Mouse (Mus musculus): ENCODE results near the gene Bloc1s4. TPM values are rescaled to one million over a fixed set of nuclear protein-coding genes. Genes with fewer than 3 reads are reported as not detected.

The Bloc1s4 gene
- polyA plus RNA-seq, 1 experiment from 2014 or later: 26.8 TPM

DNA sequence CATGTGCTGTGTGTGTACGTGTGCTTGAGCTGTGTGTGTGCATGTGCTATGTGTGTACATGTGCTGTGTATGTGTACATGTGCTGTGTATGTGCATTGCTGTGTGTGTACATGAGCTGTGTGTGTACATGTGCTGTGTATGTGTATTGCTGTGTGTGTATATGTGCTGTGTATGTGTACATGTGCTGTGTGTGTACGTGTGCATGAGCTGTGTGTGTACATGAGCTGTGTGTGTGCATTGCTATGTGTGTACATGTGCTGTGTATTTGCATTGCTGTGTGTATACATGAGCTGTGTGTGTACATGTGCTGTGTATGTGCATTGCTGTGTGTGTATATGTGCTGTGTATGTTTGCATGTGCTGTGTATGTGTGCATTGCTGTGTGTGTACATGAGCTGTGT lies 31.1 kb upstream of the Bloc1s4 start:
- TF ChIP-seq CTCF (IDR thresholded peaks at IDR 0.05): no peak
- TF ChIP-seq EP300 (IDR thresholded peaks at IDR 0.05): no peak
- Histone ChIP-seq H3K4me3 (ENCODE audit: low read depth, low read length) (no peak overlapping the region), H3K4me2 (replicated peaks; ENCODE audit: low read depth, low read length) (no peak overlapping the region), H3K36me3 (ENCODE audit: insufficient read depth, low read length) (no peaks in the 10 kb centered on the region), H3K27ac (ENCODE audit: low read length) (no peak overlapping the region), H3K9me3 (ENCODE audit: low read length) (peaks cover 4% of the 10 kb centered on the region; the same call in 1 of the 2 replicates), H3K4me1 (ENCODE audit: insufficient read depth, low read depth, low read length) (no peaks in the 10 kb centered on the region), H3K27me3 (replicated peaks; ENCODE audit: insufficient read depth, low read length) (no peaks in the 10 kb centered on the region), H3K9ac (replicated peaks; ENCODE audit: low read depth) (no peak overlapping the region)
- no peak for DNase-seq (ENCODE audit: low spot score)
- WGBS: 83% methylated on average over 2 of the region's 2 CpGs
- no peak for ATAC-seq

DNA sequence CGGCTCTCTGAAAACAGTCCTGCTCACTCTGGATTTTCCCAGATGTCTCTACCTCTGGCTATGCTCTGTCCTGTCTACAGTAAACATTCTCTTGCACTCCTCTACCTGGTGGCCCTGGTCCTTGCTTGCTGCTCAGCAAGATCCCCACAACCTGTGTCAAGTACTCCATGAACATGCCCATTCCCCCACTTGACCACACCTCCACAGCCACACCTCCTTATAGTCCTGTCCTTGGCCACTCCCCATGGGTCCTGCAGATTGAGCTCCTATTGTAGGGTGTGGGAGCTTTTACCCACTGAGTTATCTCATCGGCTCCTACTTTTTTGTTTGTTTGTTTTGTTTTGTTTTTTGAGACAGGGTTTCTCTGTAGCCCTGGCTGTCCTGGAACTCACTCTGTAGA lies 30.5 kb upstream of the Bloc1s4 start:
- Histone ChIP-seq H3K9me3 (ENCODE audit: low read length) (peaks cover 4% of the 10 kb centered on the region; the same call in 1 of the 2 replicates), H3K4me1 (ENCODE audit: insufficient read depth, low read depth, low read length) (no peaks in the 10 kb centered on the region), H3K4me2 (replicated peaks; ENCODE audit: low read depth, low read length) (no peak overlapping the region), H3K36me3 (ENCODE audit: insufficient read depth, low read length) (no peaks in the 10 kb centered on the region), H3K9ac (replicated peaks; ENCODE audit: low read depth) (no peak overlapping the region), H3K4me3 (ENCODE audit: low read depth, low read length) (no peak overlapping the region), H3K27me3 (replicated peaks; ENCODE audit: insufficient read depth, low read length) (no peaks in the 10 kb centered on the region), H3K27ac (ENCODE audit: low read length) (no peak overlapping the region)
- 91% methylated on average over 1 of the region's 2 CpGs for WGBS
- TF ChIP-seq EP300 (IDR thresholded peaks at IDR 0.05) (no peak), CTCF (IDR thresholded peaks at IDR 0.05) (no peak)
- ATAC-seq (no peak), DNase-seq (ENCODE audit: low spot score) (no peak)

DNA sequence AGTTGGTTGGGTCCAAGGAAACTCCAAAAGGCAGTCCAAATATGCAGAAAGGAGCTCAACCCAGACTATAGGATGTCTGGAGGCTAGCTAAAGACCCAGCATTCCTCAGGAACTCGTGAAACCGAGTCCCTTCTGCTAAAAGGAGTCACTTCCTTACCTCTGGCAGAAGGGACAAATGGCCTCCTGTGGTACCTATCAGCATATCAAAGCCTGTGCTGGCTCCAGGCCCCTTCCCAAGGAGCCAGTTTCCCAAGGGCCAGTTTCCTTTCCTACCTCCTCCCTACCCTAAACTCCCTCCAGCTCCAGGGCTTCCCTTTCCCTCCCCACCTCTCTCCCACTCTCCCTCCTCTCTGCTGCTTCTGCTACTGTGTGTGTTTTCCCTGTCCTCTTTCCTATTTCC lies 28.7 kb upstream of the Bloc1s4 start:
- H3K36me3 ChIP-seq (ENCODE audit: insufficient read depth, low read length): no peaks in the 10 kb centered on the region
- no peak overlapping the region for H3K9ac ChIP-seq (replicated peaks; ENCODE audit: low read depth)
- no peak overlapping the region for H3K4me2 ChIP-seq (replicated peaks; ENCODE audit: low read depth, low read length)
- H3K27me3 ChIP-seq (replicated peaks; ENCODE audit: insufficient read depth, low read length): no peaks in the 10 kb centered on the region
- H3K4me3 ChIP-seq (ENCODE audit: low read depth, low read length): no peak overlapping the region
- peaks cover 4% of the 10 kb centered on the region; the same call in 1 of the 2 replicates for H3K9me3 ChIP-seq (ENCODE audit: low read length)
- ATAC-seq (no peak), DNase-seq (ENCODE audit: low spot score) (no peak)
- TF ChIP-seq EP300 (IDR thresholded peaks at IDR 0.05): no peak
- WGBS: 19% methylated on average over 2 of the region's 2 CpGs
- H3K27ac ChIP-seq (ENCODE audit: low read length): no peak overlapping the region
- no peaks in the 10 kb centered on the region for H3K4me1 ChIP-seq (ENCODE audit: insufficient read depth, low read depth, low read length)

DNA sequence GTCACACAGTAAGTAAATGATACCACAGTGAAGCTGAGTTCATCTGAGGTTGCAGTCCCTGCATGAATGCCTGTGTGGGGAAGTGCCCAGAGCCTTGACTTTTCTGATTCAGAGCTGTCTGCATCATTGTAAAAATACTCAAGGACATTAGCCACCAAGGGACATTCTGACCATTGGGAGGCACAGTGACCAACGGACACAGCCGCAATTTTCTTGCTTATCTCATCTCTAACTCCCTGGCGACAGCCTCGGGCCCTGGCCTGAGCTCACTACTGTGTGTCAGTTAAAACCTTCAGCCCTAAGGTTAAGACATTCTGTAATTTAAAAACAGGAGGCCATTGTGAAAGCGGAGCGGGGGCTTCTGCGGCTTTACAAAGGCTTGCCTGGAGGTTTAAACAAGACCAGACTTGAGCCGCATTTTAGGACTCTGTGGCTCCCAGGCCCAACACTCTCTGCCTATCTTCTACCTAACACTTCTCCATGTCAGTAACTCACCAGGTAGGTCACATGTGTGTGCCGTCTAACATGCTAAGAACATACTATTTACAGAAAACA lies 27.6 kb upstream of the Bloc1s4 start:
- Histone ChIP-seq H3K4me3 (ENCODE audit: low read depth, low read length) (no peak overlapping the region), H3K9me3 (ENCODE audit: low read length) (peaks cover 4% of the 10 kb centered on the region; the same call in 1 of the 2 replicates), H3K9ac (replicated peaks; ENCODE audit: low read depth) (no peak overlapping the region), H3K4me2 (replicated peaks; ENCODE audit: low read depth, low read length) (no peak overlapping the region), H3K27me3 (replicated peaks; ENCODE audit: insufficient read depth, low read length) (no peaks in the 10 kb centered on the region), H3K4me1 (ENCODE audit: insufficient read depth, low read depth, low read length) (no peaks in the 10 kb centered on the region), H3K36me3 (ENCODE audit: insufficient read depth, low read length) (no peaks in the 10 kb centered on the region), H3K27ac (ENCODE audit: low read length) (no peak overlapping the region)
- no peak for DNase-seq (ENCODE audit: low spot score)
- WGBS: 39% methylated on average over 9 of the region's 9 CpGs
- no peak for TF ChIP-seq CTCF (IDR thresholded peaks at IDR 0.05)
- TF ChIP-seq EP300 (IDR thresholded peaks at IDR 0.05): no peak
- ATAC-seq: no peak

DNA sequence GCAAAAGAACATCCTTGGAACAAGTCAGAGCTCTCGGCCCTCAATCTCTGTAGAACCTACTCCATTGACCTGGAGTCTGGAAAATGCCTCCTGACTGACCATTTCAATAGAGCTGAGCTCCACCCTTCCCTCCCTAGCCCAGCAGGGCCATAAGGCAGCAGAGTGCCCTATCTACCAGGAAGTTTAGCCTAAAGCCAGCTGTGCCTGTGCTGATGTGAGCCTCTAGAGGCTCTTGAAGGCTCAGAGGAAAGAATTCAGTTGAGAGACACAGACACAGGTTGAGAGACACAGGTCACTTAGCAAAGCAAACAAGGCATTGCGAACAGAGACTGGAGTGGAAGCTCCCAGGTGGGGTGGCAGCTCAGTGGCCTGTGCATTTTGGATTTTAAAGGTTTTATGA lies 26.9 kb upstream of the Bloc1s4 start:
- Histone ChIP-seq H3K4me2 (replicated peaks; ENCODE audit: low read depth, low read length) (no peak overlapping the region), H3K27ac (ENCODE audit: low read length) (no peak overlapping the region), H3K9ac (replicated peaks; ENCODE audit: low read depth) (no peak overlapping the region), H3K27me3 (replicated peaks; ENCODE audit: insufficient read depth, low read length) (no peaks in the 10 kb centered on the region), H3K4me1 (ENCODE audit: insufficient read depth, low read depth, low read length) (no peaks in the 10 kb centered on the region), H3K9me3 (ENCODE audit: low read length) (no peaks in the 10 kb centered on the region; the same call in 1 of the 2 replicates), H3K4me3 (ENCODE audit: low read depth, low read length) (no peak overlapping the region), H3K36me3 (ENCODE audit: insufficient read depth, low read length) (no peaks in the 10 kb centered on the region)
- WGBS: 75% methylated on average over 2 of the region's 2 CpGs
- no peak for ATAC-seq
- DNase-seq (ENCODE audit: low spot score): no peak
- no peak for TF ChIP-seq EP300 (IDR thresholded peaks at IDR 0.05)
- TF ChIP-seq CTCF (IDR thresholded peaks at IDR 0.05): no peak

DNA sequence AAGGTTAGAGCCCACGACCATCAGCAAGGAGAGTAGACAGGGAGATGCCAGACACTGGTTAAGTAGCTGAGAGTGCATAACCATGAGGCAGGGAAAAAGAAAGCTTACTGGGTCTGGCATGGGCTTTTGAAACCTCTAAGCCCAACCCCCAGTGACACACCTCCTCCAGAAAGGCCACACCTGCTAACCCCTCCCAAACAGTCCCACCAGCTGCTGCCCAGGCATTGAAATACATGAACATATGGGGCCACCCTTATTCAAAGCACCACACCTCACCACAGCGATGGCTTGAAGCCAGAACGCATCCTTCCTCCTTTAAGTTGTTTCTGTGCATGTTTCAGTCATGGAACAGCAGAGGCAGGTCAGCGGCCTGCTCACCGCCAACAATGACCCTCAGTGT lies 24.1 kb upstream of the Bloc1s4 start:
- H3K4me1 ChIP-seq (ENCODE audit: insufficient read depth, low read depth, low read length): no peaks in the 10 kb centered on the region
- no peak for ATAC-seq

DNA sequence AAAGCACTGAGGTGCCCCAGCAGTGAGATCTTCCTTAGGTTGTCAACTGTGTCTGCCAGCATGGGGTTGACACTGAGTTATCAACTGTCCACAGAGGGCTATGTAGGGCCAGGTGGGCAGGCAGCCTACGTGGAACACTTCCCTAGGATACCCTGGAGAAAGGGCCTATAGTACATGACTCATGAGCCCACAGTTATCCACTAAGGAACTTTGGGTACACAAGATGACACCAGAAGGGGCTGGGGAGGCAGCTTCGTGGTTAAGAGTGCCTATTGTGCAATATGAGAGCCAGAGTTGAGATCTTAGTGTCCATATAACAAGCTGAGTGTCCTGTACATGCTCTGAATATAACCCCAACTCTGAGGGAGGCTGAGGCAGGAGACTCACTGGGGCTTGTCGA lies 21.2 kb upstream of the Bloc1s4 start:
- no peaks in the 10 kb centered on the region for H3K27me3 ChIP-seq (replicated peaks; ENCODE audit: insufficient read depth, low read length)
- H3K27ac ChIP-seq (ENCODE audit: low read length): no peak overlapping the region
- no peaks in the 10 kb centered on the region for H3K4me1 ChIP-seq (ENCODE audit: insufficient read depth, low read depth, low read length)
- no peak overlapping the region for H3K4me2 ChIP-seq (replicated peaks; ENCODE audit: low read depth, low read length)
- H3K36me3 ChIP-seq (ENCODE audit: insufficient read depth, low read length): no peaks in the 10 kb centered on the region
- TF ChIP-seq CTCF (IDR thresholded peaks at IDR 0.05) (no peak), EP300 (IDR thresholded peaks at IDR 0.05) (no peak)
- DNase-seq (ENCODE audit: low spot score): no peak
- 42% methylated on average over 3 of the region's 3 CpGs for WGBS
- H3K4me3 ChIP-seq (ENCODE audit: low read depth, low read length): no peak overlapping the region
- H3K9ac ChIP-seq (replicated peaks; ENCODE audit: low read depth): no peak overlapping the region
- H3K9me3 ChIP-seq (ENCODE audit: low read length): no peaks in the 10 kb centered on the region
- ATAC-seq: no peak

More for the DNA sequence above, 24.1 kb upstream of the Bloc1s4 start:
- no peak overlapping the region for H3K4me3 ChIP-seq (ENCODE audit: low read depth, low read length)
- H3K36me3 ChIP-seq (ENCODE audit: insufficient read depth, low read length): no peaks in the 10 kb centered on the region
- no peaks in the 10 kb centered on the region for H3K9me3 ChIP-seq (ENCODE audit: low read length)
- WGBS: 75% methylated on average over 5 of the region's 5 CpGs
- no peak overlapping the region for H3K27ac ChIP-seq (ENCODE audit: low read length)
- no peak overlapping the region for H3K4me2 ChIP-seq (replicated peaks; ENCODE audit: low read depth, low read length)
- no peak overlapping the region for H3K9ac ChIP-seq (replicated peaks; ENCODE audit: low read depth)
- DNase-seq (ENCODE audit: low spot score): no peak
- TF ChIP-seq EP300 (IDR thresholded peaks at IDR 0.05): no peak
- TF ChIP-seq CTCF (IDR thresholded peaks at IDR 0.05): no peak
- H3K27me3 ChIP-seq (replicated peaks; ENCODE audit: insufficient read depth, low read length): no peaks in the 10 kb centered on the region
